Mouse (Mus musculus): ENCODE measurements around the gene Depdc1b. TPM values are rescaled to one million over a fixed set of nuclear protein-coding genes. Genes with fewer than 3 reads are reported as not detected.

The Depdc1b gene
- polyA plus RNA-seq, 1 experiment from 2014 or later: 10.3 TPM

DNA sequence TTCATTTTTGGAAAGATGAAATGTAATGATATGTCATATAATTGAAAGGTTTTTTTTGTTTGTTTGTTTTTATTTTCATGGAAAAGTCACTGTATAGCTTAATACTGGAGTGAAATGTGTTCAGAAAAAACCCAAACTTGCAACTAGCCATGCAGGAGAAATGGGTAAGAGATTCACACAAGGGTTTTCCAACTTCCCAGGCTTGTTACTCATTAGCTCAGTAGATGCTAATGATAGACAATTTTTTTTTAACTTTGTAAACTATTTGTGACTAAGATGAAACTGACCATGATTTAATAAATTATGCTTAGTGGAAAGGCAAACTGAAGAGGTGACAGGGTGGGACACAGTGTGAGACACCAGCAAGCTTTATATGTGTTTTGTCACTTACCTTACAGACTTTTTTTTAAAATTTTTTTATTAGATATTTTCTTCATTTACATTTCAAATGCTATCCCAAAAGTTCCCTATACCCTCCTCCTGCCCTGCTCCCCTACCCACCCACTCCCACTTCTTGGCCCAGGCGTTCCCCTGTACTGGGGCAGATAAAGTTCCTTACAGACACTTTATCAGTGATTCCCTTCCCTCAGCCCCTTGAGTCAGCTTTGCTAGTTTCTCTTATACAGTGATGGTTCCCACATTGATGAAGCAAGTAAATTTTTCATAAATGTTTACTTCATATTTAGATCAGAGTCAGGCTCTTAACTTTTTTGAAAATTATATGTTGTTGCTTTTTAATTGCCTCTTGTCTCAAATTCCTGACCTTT lies 102.8 kb downstream of the Depdc1b start:
- WGBS: 62% methylated on average over 1 of the region's 1 CpGs
- ATAC-seq (ENCODE audit: insufficient number of reproducible peaks, insufficient read depth, low FRiP score, low read depth): no peak
- Histone ChIP-seq H3K27me3 (ENCODE audit: control insufficient read depth, insufficient read depth, low read length) (no peaks in the 10 kb centered on the region), H3K4me1 (ENCODE audit: control insufficient read depth, insufficient read depth, low read length) (no peaks in the 10 kb centered on the region), H3K9me3 (ENCODE audit: control insufficient read depth, low read depth, low read length) (no peaks in the 10 kb centered on the region), H3K27ac (ENCODE audit: low read length) (no peak overlapping the region), H3K36me3 (ENCODE audit: control insufficient read depth, insufficient read depth, low read length) (no peaks in the 10 kb centered on the region), H3K4me3 (ENCODE audit: low read depth, low read length) (no peak overlapping the region), H3K9ac (replicated peaks; ENCODE audit: low read depth, low read length) (no peak overlapping the region), H3K4me2 (replicated peaks; ENCODE audit: low read depth, low read length) (no peak overlapping the region)

- no peaks in the 10 kb centered on the region for H3K27me3 ChIP-seq (ENCODE audit: control insufficient read depth, insufficient read depth, low read length)
- no peaks in the 10 kb centered on the region for H3K36me3 ChIP-seq (ENCODE audit: control insufficient read depth, insufficient read depth, low read length)
- no peak overlapping the region for H3K4me3 ChIP-seq (ENCODE audit: low read depth, low read length)
- ATAC-seq (ENCODE audit: insufficient number of reproducible peaks, insufficient read depth, low FRiP score, low read depth): no peak
- no peak overlapping the region for H3K27ac ChIP-seq (ENCODE audit: low read length)
- H3K9me3 ChIP-seq (ENCODE audit: control insufficient read depth, low read depth, low read length): no peaks in the 10 kb centered on the region
- H3K4me2 ChIP-seq (replicated peaks; ENCODE audit: low read depth, low read length): no peak overlapping the region
- H3K4me1 ChIP-seq (ENCODE audit: control insufficient read depth, insufficient read depth, low read length): no peaks in the 10 kb centered on the region
- H3K9ac ChIP-seq (replicated peaks; ENCODE audit: low read depth, low read length): no peak overlapping the region
- WGBS: 59% methylated on average over 5 of the region's 5 CpGs
These were observed 110.2 kb downstream of the Depdc1b start for GRCm38 (mm10) chr13:108426322-108426721.

GRCm38 (mm10) chr13:108428809-108429208 lies 112.7 kb downstream of the Depdc1b start:
- H3K27me3 ChIP-seq (ENCODE audit: control insufficient read depth, insufficient read depth, low read length): no peaks in the 10 kb centered on the region
- no peak for ATAC-seq (ENCODE audit: insufficient number of reproducible peaks, insufficient read depth, low FRiP score, low read depth)
- H3K4me1 ChIP-seq (ENCODE audit: control insufficient read depth, insufficient read depth, low read length): no peaks in the 10 kb centered on the region
- H3K27ac ChIP-seq (ENCODE audit: low read length): no peak overlapping the region
- H3K9ac ChIP-seq (replicated peaks; ENCODE audit: low read depth, low read length): no peak overlapping the region
- no peak overlapping the region for H3K4me3 ChIP-seq (ENCODE audit: low read depth, low read length)
- no peaks in the 10 kb centered on the region for H3K36me3 ChIP-seq (ENCODE audit: control insufficient read depth, insufficient read depth, low read length)
- 82% methylated on average over 6 of the region's 6 CpGs for WGBS
- no peaks in the 10 kb centered on the region for H3K9me3 ChIP-seq (ENCODE audit: control insufficient read depth, low read depth, low read length)
- no peak overlapping the region for H3K4me2 ChIP-seq (replicated peaks; ENCODE audit: low read depth, low read length)

DNA sequence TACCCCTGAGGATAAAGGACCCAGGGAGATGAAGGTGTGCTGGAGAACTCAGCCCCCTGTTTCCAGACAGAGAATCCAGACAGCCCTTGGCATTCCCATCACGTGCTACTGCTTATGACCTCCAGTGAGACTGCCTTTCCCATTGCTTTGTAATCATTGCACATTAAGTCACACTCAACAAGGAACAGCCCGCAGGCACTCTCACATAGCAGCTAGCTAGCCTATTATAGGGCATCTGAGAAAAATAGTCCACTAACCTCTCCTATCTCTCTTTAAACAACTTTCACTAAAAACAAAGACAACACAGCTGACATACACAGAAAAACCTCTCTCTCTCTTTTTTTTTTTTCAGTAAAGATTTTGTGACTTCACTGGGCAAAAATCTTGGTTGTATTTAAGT lies 113.5 kb downstream of the Depdc1b start:
- no peaks in the 10 kb centered on the region for H3K36me3 ChIP-seq (ENCODE audit: control insufficient read depth, insufficient read depth, low read length)

DNA sequence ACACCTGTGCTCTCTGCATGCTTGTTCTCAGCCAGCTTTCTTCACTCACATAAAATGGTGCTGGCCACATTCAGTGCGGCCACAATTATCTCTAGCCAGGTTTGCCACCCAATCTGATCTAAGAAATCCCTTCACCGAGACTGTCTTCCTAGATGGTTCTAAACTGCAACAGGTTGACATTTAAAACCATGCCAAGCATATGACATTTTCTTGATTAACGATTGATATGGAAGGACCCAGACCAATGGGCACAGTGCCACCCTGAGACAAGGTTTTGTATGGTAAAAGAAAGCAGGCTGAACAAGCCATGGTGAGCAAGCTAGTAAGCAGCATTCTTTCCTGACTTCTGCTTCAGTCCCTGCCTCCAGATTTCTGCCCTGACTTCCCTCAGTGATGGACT lies 115.6 kb downstream of the Depdc1b start:
- no peaks in the 10 kb centered on the region for H3K4me1 ChIP-seq (ENCODE audit: control insufficient read depth, insufficient read depth, low read length)

More for the DNA sequence above, 113.5 kb downstream of the Depdc1b start:
- H3K4me1 ChIP-seq (ENCODE audit: control insufficient read depth, insufficient read depth, low read length): no peaks in the 10 kb centered on the region
- no peak overlapping the region for H3K27ac ChIP-seq (ENCODE audit: low read length)
- no peaks in the 10 kb centered on the region for H3K27me3 ChIP-seq (ENCODE audit: control insufficient read depth, insufficient read depth, low read length)
- no peak overlapping the region for H3K4me3 ChIP-seq (ENCODE audit: low read depth, low read length)
- no peak overlapping the region for H3K9ac ChIP-seq (replicated peaks; ENCODE audit: low read depth, low read length)
- 68% methylated on average over 2 of the region's 2 CpGs for WGBS
- no peaks in the 10 kb centered on the region for H3K9me3 ChIP-seq (ENCODE audit: control insufficient read depth, low read depth, low read length)
- ATAC-seq (ENCODE audit: insufficient number of reproducible peaks, insufficient read depth, low FRiP score, low read depth): no peak
- no peak overlapping the region for H3K4me2 ChIP-seq (replicated peaks; ENCODE audit: low read depth, low read length)

GRCm38 (mm10) chr13:108435687-108436086 lies 119.6 kb downstream of the Depdc1b start:
- Histone ChIP-seq H3K9ac (replicated peaks; ENCODE audit: low read depth, low read length) (no peak overlapping the region), H3K4me2 (replicated peaks; ENCODE audit: low read depth, low read length) (no peak overlapping the region), H3K9me3 (ENCODE audit: control insufficient read depth, low read depth, low read length) (no peaks in the 10 kb centered on the region), H3K4me1 (ENCODE audit: control insufficient read depth, insufficient read depth, low read length) (no peaks in the 10 kb centered on the region), H3K36me3 (ENCODE audit: control insufficient read depth, insufficient read depth, low read length) (no peaks in the 10 kb centered on the region), H3K27ac (ENCODE audit: low read length) (no peak overlapping the region), H3K4me3 (ENCODE audit: low read depth, low read length) (no peak overlapping the region), H3K27me3 (ENCODE audit: control insufficient read depth, insufficient read depth, low read length) (no peaks in the 10 kb centered on the region)
- ATAC-seq (ENCODE audit: insufficient number of reproducible peaks, insufficient read depth, low FRiP score, low read depth): no peak

More for the DNA sequence above, 115.6 kb downstream of the Depdc1b start:
- H3K27me3 ChIP-seq (ENCODE audit: control insufficient read depth, insufficient read depth, low read length): no peaks in the 10 kb centered on the region
- no peak overlapping the region for H3K27ac ChIP-seq (ENCODE audit: low read length)
- no peak overlapping the region for H3K9ac ChIP-seq (replicated peaks; ENCODE audit: low read depth, low read length)
- 93% methylated on average over 3 of the region's 3 CpGs for WGBS
- H3K36me3 ChIP-seq (ENCODE audit: control insufficient read depth, insufficient read depth, low read length): no peaks in the 10 kb centered on the region
- no peak overlapping the region for H3K4me3 ChIP-seq (ENCODE audit: low read depth, low read length)
- ATAC-seq (ENCODE audit: insufficient number of reproducible peaks, insufficient read depth, low FRiP score, low read depth): no peak
- no peaks in the 10 kb centered on the region for H3K9me3 ChIP-seq (ENCODE audit: control insufficient read depth, low read depth, low read length)
- H3K4me2 ChIP-seq (replicated peaks; ENCODE audit: low read depth, low read length): no peak overlapping the region

- no peak overlapping the region for H3K9ac ChIP-seq (replicated peaks; ENCODE audit: low read depth, low read length)
- H3K4me3 ChIP-seq (ENCODE audit: low read depth, low read length): no peak overlapping the region
- H3K27ac ChIP-seq (ENCODE audit: low read length): no peak overlapping the region
- H3K9me3 ChIP-seq (ENCODE audit: control insufficient read depth, low read depth, low read length): no peaks in the 10 kb centered on the region
- no peaks in the 10 kb centered on the region for H3K27me3 ChIP-seq (ENCODE audit: control insufficient read depth, insufficient read depth, low read length)
- WGBS: 93% methylated on average over 2 of the region's 2 CpGs
- no peaks in the 10 kb centered on the region for H3K4me1 ChIP-seq (ENCODE audit: control insufficient read depth, insufficient read depth, low read length)
- no peak for ATAC-seq (ENCODE audit: insufficient number of reproducible peaks, insufficient read depth, low FRiP score, low read depth)
- H3K36me3 ChIP-seq (ENCODE audit: control insufficient read depth, insufficient read depth, low read length): no peaks in the 10 kb centered on the region
- no peak overlapping the region for H3K4me2 ChIP-seq (replicated peaks; ENCODE audit: low read depth, low read length)
These were observed 121.3 kb downstream of the Depdc1b start for GRCm38 (mm10) chr13:108437424-108437823.

- Histone ChIP-seq H3K27ac (ENCODE audit: low read length) (no peak overlapping the region), H3K9me3 (ENCODE audit: control insufficient read depth, low read depth, low read length) (no peaks in the 10 kb centered on the region), H3K4me1 (ENCODE audit: control insufficient read depth, insufficient read depth, low read length) (no peaks in the 10 kb centered on the region), H3K4me3 (ENCODE audit: low read depth, low read length) (no peak overlapping the region), H3K9ac (replicated peaks; ENCODE audit: low read depth, low read length) (no peak overlapping the region), H3K27me3 (ENCODE audit: control insufficient read depth, insufficient read depth, low read length) (no peaks in the 10 kb centered on the region), H3K4me2 (replicated peaks; ENCODE audit: low read depth, low read length) (no peak overlapping the region), H3K36me3 (ENCODE audit: control insufficient read depth, insufficient read depth, low read length) (no peaks in the 10 kb centered on the region)
- 78% methylated on average over 1 of the region's 1 CpGs for WGBS
- no peak for ATAC-seq (ENCODE audit: insufficient number of reproducible peaks, insufficient read depth, low FRiP score, low read depth)
These were observed 122.9 kb downstream of the Depdc1b start for GRCm38 (mm10) chr13:108439012-108439411.

Data from stomach, embryonic 14.5 days (tissue).